Mouse (Mus musculus) small intestine, adult 2 months (tissue): ENCODE data around the gene Antxrl. TPM values are rescaled to one million over a fixed set of nuclear protein-coding genes. Genes with fewer than 3 reads are reported as not detected.

ENCODE experiments used
- H3K27ac ChIP-seq: fragments of 200-500 bp; 2 replicates; pipeline ENCODE4 v1.5.1; 2012; ENCODE audit warnings: low read depth, low read length, control low read depth, inconsistent platforms; ENCODE audit not compliant: insufficient read depth
- H3K27me3 ChIP-seq: fragments of 200-500 bp; 2 replicates; pipeline ENCODE4 v1.6.1; 2012; ENCODE audit warnings: mild to moderate bottlenecking, moderate library complexity, low read length, inconsistent platforms; ENCODE audit not compliant: control insufficient read depth, insufficient read depth
- H3K36me3 ChIP-seq: fragments of 200-500 bp; 2 replicates; pipeline ENCODE4 v1.6.1; 2012; ENCODE audit warnings: mild to moderate bottlenecking, low read length, control low read depth, inconsistent platforms; ENCODE audit not compliant: control insufficient read depth, insufficient read depth
- H3K4me1 ChIP-seq: fragments of 200-500 bp; 2 replicates; pipeline ENCODE4 v1.6.1; 2012; ENCODE audit warnings: low read length, inconsistent platforms, mixed read lengths; ENCODE audit not compliant: control insufficient read depth, insufficient read depth, insufficient read length
- H3K4me3 ChIP-seq: fragments of 200-500 bp; 2 replicates; pipeline ENCODE4 v1.5.1; 2012; ENCODE audit warnings: low read depth, mild to moderate bottlenecking, control low read depth, inconsistent platforms, low read length, moderate library complexity
- CTCF ChIP-seq: fragments of 200-500 bp; IDR thresholded peaks from 2 replicates; pipeline ENCODE4 v1.5.1; 2012; ENCODE audit warnings: low read depth, mild to moderate bottlenecking, control low read depth, inconsistent platforms, low read length, moderate library complexity, mixed read lengths; ENCODE audit not compliant: insufficient replicate concordance, insufficient read length; ENCODE audit errors: extremely low read depth
- POLR2A ChIP-seq: fragments of 200-500 bp; IDR thresholded peaks from 2 replicates; pipeline ENCODE4 v1.6.1; 2012; ENCODE audit warnings: low read depth, mild to moderate bottlenecking, control low read depth, inconsistent platforms, low read length, moderate library complexity
- WGBS: fragments of 180-500 bp; shearing (Covaris S2); methylation state at CpG from one replicate; pipeline ENCODE4 v1.1.7; 2018; 5-methylcytosine and 5-hydroxymethylcytosine counted together
- polyA plus RNA-seq: library from polyadenylated mRNA; depleted of rRNA; stranded (reverse); fragments of >200 nt; gene quantifications from 2 replicates; pipeline ENCODE4 v1.2.3, GENCODE M21; 2012; rRNA removed

Antxrl gene
- not detected in 2 replicates for polyA plus RNA-seq

DNA sequence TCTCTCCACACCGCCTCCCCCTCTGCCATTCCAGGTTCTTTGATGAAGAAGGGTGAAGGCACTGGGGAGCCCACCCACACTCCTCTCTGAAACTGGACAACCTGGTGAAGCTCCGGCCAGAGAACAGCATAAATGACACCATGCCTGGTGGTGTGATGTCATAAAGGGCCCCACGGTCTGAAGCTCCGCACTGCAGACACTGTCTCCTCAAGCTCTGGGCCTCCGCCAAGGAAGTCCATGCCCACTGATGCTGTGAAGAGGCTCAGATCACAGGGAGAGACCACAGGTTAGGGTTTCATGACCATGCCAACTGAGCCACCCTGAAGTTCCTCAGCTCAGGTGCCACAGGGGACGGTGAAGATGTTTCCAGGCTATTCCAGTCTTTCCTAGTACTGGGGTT lies at the start of gene Antxrl:
Antxrl (plus strand) TSS at position 192 of the 400 bp plus-strand sequence.
- TF ChIP-seq CTCF (no peak), POLR2A (no peak)

DNA sequence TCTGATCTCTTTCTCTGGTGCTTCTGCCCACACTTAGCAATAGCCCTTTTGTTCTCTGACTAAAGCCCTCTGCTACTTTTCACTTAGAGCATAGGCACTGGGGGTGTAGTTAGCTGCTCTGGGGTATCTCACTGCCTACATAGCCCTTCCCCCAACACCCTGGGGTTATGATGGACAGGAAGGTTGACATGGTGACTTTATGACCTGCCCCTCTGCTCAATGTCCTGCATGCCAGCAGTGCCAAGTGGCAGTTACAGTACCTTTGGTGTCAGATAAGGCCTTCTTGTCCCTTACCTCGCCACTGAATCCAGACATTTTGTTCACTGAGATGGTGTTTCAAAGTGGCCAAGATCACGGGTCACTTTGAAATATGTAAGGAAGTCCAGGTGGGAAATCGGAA lies 37.4 kb upstream of the Antxrl start, which contains the start of gene Gm30083:
Gm30083 (minus strand) TSS at position 120 of the 400 bp plus-strand sequence.
- 86% methylated on average over 3 of the region's 3 CpGs for WGBS
- Histone ChIP-seq H3K27ac (no peak within 1 kb of the TSS), H3K4me1 (no peaks in the 10 kb centered on the region), H3K36me3 (no peaks in the 10 kb centered on the region), H3K27me3 (no peaks in the 10 kb centered on the region), H3K4me3 (no peak within 1 kb of the TSS)
- TF ChIP-seq CTCF (no peak), POLR2A (no peak)

More for the DNA sequence above, at the start of gene Antxrl:
- H3K4me3 ChIP-seq = no peak within 1 kb of the TSS
- H3K36me3 ChIP-seq = no peaks in the 10 kb centered on the region
- H3K27ac ChIP-seq = no peak within 1 kb of the TSS
- H3K27me3 ChIP-seq = no peaks in the 10 kb centered on the region
- 88% methylated on average over 6 of the region's 6 CpGs for WGBS
- no peaks in the 10 kb centered on the region for H3K4me1 ChIP-seq

DNA sequence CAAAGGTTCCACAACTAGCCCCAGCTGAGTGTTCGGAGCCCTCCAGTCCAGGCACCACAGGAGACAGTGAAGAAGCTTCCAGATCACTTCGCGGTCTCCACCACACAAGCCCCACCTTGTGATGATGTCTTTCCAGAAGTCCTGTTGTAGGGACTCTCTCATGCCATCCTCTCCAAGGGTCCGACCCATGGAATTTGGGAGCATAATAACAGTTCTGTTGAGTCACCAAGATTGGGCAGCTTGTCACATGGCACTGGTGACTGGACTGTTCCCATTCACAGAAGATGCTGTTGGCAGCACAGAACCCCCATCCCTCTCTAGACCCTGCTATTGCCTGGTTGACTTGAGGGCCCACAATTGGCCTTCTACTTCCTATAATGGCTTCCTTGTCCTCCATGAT lies 36.1 kb upstream of the Antxrl start, which contains the start of gene Gm5460:
Gm5460 (plus strand) TSS at position 378 of the 400 bp plus-strand sequence.
- Histone ChIP-seq H3K27me3 (no peaks in the 10 kb centered on the region), H3K36me3 (no peaks in the 10 kb centered on the region), H3K27ac (no peak within 1 kb of the TSS), H3K4me3 (no peak within 1 kb of the TSS), H3K4me1 (no peaks in the 10 kb centered on the region)
- TF ChIP-seq POLR2A = no peak
- no peak for TF ChIP-seq CTCF
- 95% methylated on average over 4 of the region's 4 CpGs for WGBS

DNA sequence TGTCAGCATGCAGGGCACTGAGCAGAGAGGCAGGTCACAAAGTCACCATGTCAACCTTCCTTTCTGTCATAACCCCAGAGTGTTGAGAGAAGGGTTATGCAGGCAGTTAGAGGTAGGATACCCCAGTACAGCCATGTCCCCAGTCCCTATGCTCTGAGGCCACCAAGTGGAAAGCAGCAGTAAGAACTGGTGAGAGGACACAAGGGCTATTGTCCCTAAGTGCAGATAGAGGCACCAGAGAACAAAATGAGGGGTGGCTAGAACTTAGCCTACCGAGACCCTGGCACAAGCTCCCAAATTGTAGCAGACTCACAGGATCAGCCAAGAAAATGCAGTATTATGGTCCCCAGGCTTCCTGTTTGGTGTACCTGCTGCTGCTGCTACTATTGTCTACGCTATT lies 35.6 kb upstream of the Antxrl start:
- Histone ChIP-seq H3K4me3 (no peak overlapping the region), H3K4me1 (no peaks in the 10 kb centered on the region), H3K36me3 (no peaks in the 10 kb centered on the region), H3K27me3 (no peaks in the 10 kb centered on the region), H3K27ac (no peak overlapping the region)
- no peak for TF ChIP-seq CTCF
- TF ChIP-seq POLR2A = no peak
- 73% methylated on average over 2 of the region's 2 CpGs for WGBS

- Histone ChIP-seq H3K27me3 (no peaks in the 10 kb centered on the region), H3K36me3 (no peaks in the 10 kb centered on the region), H3K27ac (no peak overlapping the region), H3K4me1 (no peaks in the 10 kb centered on the region), H3K4me3 (no peak overlapping the region)
- TF ChIP-seq POLR2A (no peak), CTCF (no peak)
- 43% methylated on average over 2 of the region's 2 CpGs for WGBS
Measured at GRCm38 (mm10) chr14:34026710-34027109, 25.8 kb upstream of the Antxrl start.

GRCm38 (mm10) chr14:34033841-34034610 lies 18.5 kb upstream of the Antxrl start:
- WGBS = 84% methylated on average over 8 of the region's 8 CpGs
- no peaks in the 10 kb centered on the region for H3K4me1 ChIP-seq
- no peak overlapping the region for H3K27ac ChIP-seq
- no peaks in the 10 kb centered on the region for H3K27me3 ChIP-seq
- H3K4me3 ChIP-seq = no peak overlapping the region
- no peaks in the 10 kb centered on the region for H3K36me3 ChIP-seq
- TF ChIP-seq POLR2A = no peak
- TF ChIP-seq CTCF = no peak

- TF ChIP-seq CTCF (no peak), POLR2A (no peak)
- Histone ChIP-seq H3K27me3 (no peaks in the 10 kb centered on the region), H3K4me1 (no peaks in the 10 kb centered on the region), H3K36me3 (no peaks in the 10 kb centered on the region), H3K4me3 (no peak overlapping the region), H3K27ac (no peak overlapping the region)
- WGBS = 74% methylated on average over 4 of the region's 4 CpGs
Measured at GRCm38 (mm10) chr14:34041241-34041640, 11.3 kb upstream of the Antxrl start.

DNA sequence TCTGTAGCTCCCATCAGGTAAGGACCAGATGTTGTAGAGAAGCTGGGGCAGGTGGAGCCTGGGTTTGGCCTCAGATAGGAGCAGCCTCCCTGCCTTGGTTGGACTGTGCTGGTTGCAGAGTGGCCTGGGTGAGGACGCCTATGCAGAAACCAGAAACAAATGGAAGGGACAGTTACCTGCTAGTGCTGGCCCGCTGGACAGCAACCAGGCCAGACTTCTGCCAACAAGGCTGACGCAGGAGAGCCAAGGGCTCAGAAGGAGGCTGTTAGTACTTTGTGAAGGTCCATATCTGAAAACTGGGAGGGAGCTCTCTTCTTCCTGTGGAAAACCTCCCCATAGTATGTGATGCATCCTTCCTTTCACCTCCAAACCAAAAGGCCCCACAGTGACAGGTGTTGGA lies 9.2 kb upstream of the Antxrl start:
- H3K27ac ChIP-seq = no peak overlapping the region
- H3K4me3 ChIP-seq = no peak overlapping the region
- TF ChIP-seq CTCF (no peak), POLR2A (no peak)
- H3K4me1 ChIP-seq = no peaks in the 10 kb centered on the region
- no peaks in the 10 kb centered on the region for H3K36me3 ChIP-seq
- 45% methylated on average over 3 of the region's 3 CpGs for WGBS
- no peaks in the 10 kb centered on the region for H3K27me3 ChIP-seq
